Mouse (Mus musculus): ENCODE measurements around the gene Kcng3. TPM values are rescaled to one million over a fixed set of nuclear protein-coding genes. Genes with fewer than 3 reads are reported as not detected.
A peak's percentile ranks its signal among the peaks of the same experiment; 100 is the strongest.

The Kcng3 gene
- polyA plus RNA-seq, 1 experiment from 2014 or later, result not detected

DNA sequence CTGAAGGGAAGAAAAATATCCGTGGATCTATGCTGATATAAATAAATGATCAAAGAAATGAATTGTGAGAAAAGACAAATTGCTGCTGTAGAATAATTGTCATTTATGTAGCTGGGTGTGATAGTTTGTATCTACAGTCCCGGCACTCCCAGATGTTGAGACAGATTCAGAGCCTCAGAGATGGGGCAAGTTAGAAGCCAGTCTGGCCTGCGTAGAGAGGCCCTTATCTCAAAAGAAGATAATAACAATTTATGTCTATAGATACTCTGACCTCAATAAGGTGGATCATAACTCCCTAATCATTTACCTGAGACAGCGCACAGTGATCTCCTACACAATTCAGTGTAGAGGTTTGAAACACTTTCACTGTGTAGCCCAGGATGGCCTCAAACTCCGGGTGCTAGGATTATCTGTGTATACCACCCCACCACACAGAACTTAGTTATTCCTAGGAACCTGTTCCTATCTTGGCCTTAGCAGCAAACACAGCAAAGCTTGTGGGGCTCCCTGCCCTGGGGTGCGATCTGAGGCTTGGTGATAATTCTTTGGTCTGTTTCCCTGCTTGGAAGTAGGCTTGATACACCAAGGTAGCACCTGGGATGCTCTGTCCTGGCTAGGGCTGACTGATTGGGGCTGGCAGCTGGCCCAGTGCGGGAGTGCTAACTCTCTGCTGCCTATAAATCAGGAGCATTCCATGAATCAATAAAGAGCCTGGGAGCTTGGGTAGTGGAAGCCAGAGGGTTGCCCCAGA is 19.4 kb upstream of the Kcng3 start:
- no peak overlapping the region for H3K27ac ChIP-seq
- H3K4me2 ChIP-seq (replicated peaks), result no peak overlapping the region
- H3K9me3 ChIP-seq, result no peaks in the 10 kb centered on the region
- no peaks in the 10 kb centered on the region for H3K4me1 ChIP-seq
- H3K27me3 ChIP-seq, result no peaks in the 10 kb centered on the region
- H3K9ac ChIP-seq, result no peak overlapping the region
- no peaks in the 10 kb centered on the region for H3K36me3 ChIP-seq
- ATAC-seq (ENCODE audit: insufficient number of reproducible peaks, insufficient read depth, low FRiP score, low TSS enrichment), result no peak
- 84% methylated on average over 7 of the region's 7 CpGs for WGBS
- H3K4me3 ChIP-seq, result no peak overlapping the region

DNA sequence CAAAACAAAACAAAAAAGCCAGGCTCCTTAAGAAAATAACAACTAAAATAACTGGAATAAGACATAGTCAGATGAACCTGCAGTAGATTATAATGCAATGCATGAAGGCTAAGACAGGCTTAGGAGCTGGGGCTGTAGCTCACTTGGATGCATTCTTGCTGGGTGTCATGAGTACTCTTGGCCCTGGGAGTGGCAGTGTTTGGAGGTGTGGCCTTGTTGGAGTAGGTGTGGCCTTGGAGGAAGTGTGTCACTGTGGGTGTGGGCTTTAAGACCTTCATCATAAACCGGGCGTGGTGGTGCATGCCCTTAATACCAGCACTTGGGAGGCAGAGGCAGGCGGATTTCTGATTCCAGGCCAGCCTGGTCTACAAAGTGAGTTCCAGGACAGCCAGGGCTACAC is 18.3 kb upstream of the Kcng3 start:
- Histone ChIP-seq H3K4me2 (replicated peaks) (no peak overlapping the region), H3K27ac (no peak overlapping the region), H3K27me3 (no peaks in the 10 kb centered on the region), H3K36me3 (no peaks in the 10 kb centered on the region), H3K9me3 (no peaks in the 10 kb centered on the region), H3K4me3 (no peak overlapping the region), H3K4me1 (no peaks in the 10 kb centered on the region), H3K9ac (no peak overlapping the region)
- ATAC-seq (ENCODE audit: insufficient number of reproducible peaks, insufficient read depth, low FRiP score, low TSS enrichment), result no peak
- WGBS, result 93% methylated on average over 3 of the region's 3 CpGs

DNA sequence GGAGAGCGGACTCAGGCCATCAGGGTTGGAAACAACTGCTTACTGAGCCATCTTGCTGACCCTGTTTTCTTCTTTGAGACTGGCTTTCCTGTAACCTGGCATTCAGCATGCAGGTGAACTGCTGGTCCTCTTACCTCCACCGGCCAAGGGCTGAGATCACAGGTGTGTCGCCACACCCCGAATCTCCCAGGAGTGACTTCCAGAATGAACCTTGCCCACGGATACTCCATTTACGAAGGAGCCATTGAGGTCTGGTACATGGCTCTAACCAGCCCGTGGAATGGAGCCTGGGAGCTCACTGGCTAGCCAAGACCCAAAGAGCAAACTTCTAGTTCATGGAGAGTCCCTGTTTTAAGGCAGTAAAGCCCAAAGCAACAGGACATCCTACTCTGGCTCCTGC is 15.7 kb upstream of the Kcng3 start:
- no peak overlapping the region for H3K4me3 ChIP-seq
- H3K9ac ChIP-seq, result no peak overlapping the region
- no peak overlapping the region for H3K27ac ChIP-seq
- WGBS, result 92% methylated on average over 7 of the region's 7 CpGs
- H3K4me1 ChIP-seq, result no peaks in the 10 kb centered on the region
- no peaks in the 10 kb centered on the region for H3K36me3 ChIP-seq
- ATAC-seq (ENCODE audit: insufficient number of reproducible peaks, insufficient read depth, low FRiP score, low TSS enrichment), result no peak
- H3K9me3 ChIP-seq, result no peaks in the 10 kb centered on the region
- no peaks in the 10 kb centered on the region for H3K27me3 ChIP-seq
- no peak overlapping the region for H3K4me2 ChIP-seq (replicated peaks)

DNA sequence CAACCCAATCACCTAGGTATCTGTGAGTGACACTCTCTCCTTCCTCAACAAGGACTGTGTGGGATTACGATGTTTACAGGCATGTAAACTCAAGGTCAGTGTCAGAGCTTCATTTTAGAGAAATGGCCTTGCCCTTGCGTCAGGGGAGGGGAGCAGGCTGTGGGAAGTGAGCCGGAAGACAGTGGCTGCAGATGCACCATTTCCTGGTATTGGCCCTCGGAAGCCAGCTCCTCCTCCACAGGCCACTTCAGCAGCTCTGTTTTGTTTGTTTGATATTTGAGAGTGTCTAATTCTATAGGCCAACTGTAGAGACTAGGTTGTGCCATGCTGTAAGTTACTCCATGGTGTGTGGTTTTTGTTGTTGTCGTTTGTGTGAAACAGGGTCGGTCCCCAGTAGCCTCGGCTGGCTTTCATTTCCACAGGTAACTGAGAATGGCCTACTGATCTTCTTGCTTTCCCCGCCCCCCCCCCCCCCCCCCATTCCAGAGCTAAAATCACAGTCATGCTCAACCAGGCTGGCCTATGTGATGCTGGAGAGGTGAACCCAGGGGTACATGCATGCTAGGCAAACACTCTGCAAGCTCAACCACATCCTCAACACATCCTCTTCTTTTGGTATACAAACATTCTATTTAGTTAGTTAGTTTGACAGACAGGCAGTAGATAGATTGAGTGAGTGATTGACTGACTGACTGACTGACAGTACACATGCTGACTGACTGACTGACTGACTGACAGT is 14.9 kb upstream of the Kcng3 start:
- Histone ChIP-seq H3K4me3 (no peak overlapping the region), H3K36me3 (no peaks in the 10 kb centered on the region), H3K9ac (no peak overlapping the region), H3K27ac (no peak overlapping the region), H3K27me3 (no peaks in the 10 kb centered on the region), H3K4me1 (no peaks in the 10 kb centered on the region), H3K9me3 (no peaks in the 10 kb centered on the region), H3K4me2 (replicated peaks) (no peak overlapping the region)
- no peak for ATAC-seq (ENCODE audit: insufficient number of reproducible peaks, insufficient read depth, low FRiP score, low TSS enrichment)
- 78% methylated on average over 8 of the region's 8 CpGs for WGBS

DNA sequence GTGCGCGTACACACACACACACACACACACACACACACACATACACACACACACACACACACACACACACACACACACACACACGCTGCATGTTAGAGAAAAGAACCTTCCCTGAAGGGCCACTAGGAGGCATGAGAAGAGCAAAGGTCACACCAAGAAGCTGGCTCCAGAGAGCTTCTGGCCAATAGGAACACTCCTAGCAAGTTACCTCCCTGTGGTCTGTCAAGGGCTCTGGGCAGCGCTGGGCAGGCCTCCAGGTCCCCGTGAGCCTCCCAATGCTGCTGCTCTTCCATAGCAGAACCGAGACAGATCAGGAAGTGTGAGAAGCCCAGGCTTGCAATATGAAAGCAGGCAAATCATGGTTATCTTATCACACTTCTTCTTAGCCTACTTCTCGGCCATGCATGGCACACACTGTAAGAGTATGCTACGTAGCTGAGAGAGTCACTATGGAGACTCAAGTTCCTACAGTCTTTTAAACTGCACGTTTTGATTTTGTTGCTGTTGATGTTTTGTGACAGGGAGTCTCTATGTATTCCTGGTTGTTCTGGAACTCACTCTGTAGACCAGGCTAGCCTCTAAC is 13.6 kb upstream of the Kcng3 start:
- H3K27ac ChIP-seq, result no peak overlapping the region
- no peaks in the 10 kb centered on the region for H3K27me3 ChIP-seq
- H3K9ac ChIP-seq, result no peak overlapping the region
- no peaks in the 10 kb centered on the region for H3K9me3 ChIP-seq
- H3K4me2 ChIP-seq (replicated peaks), result no peak overlapping the region
- H3K4me3 ChIP-seq, result no peak overlapping the region
- H3K36me3 ChIP-seq, result no peaks in the 10 kb centered on the region
- no peak for ATAC-seq (ENCODE audit: insufficient number of reproducible peaks, insufficient read depth, low FRiP score, low TSS enrichment)
- no peaks in the 10 kb centered on the region for H3K4me1 ChIP-seq
- WGBS, result 63% methylated on average over 9 of the region's 9 CpGs

DNA sequence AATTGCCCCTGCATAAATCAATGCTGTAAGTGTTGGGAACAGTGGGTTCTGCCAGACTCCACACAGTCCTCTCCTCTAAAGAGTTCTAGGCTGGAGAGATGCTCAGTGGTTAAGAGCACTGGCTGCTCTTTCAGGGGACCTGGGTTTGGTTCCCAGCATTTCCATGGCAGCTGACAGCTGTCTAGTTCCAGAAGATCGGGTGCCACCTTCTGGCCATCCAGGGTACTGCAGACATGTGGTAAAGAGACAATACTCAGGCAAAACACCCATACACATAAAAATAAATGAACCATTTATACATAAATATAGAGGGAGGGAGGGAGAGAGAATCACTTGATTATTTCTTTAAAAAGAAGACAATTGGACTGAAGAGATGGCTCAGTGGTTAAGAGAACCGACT is 5.7 kb upstream of the Kcng3 start:
- Histone ChIP-seq H3K4me1 (peaks cover 7% of the 10 kb centered on the region), H3K4me2 (replicated peaks) (no peak overlapping the region), H3K4me3 (no peak overlapping the region), H3K36me3 (no peaks in the 10 kb centered on the region), H3K9ac (no peak overlapping the region), H3K27ac (no peak overlapping the region), H3K9me3 (no peaks in the 10 kb centered on the region), H3K27me3 (peaks cover 4% of the 10 kb centered on the region)
- WGBS, result 80% methylated on average over 2 of the region's 2 CpGs
- ATAC-seq (ENCODE audit: insufficient number of reproducible peaks, insufficient read depth, low FRiP score, low TSS enrichment), result no peak

DNA sequence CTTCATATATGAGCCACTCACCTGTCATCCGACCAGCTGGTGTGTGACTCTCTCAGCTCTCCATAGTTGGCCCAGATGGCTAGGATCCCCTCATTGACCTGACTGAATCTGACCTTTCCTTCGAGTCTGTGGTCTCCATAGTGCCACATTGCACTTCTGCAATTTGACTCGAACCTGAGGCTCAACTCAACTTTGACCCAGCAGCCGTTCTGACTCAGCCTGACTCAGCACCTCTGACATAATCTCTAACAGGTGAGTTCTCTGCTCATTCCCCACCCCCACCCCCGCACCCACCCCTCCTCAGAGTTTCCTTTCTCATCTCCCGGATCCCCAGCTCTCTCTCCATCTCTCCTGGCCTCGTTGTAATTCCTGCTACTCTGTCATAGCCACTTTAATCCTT is 4.7 kb upstream of the Kcng3 start:
- Histone ChIP-seq H3K36me3 (no peaks in the 10 kb centered on the region), H3K9ac (no peak overlapping the region), H3K4me3 (no peak overlapping the region), H3K27ac (no peak overlapping the region), H3K27me3 (peaks cover 13% of the 10 kb centered on the region), H3K9me3 (no peaks in the 10 kb centered on the region), H3K4me2 (replicated peaks) (no peak overlapping the region), H3K4me1 (peaks cover 11% of the 10 kb centered on the region)
- 67% methylated on average over 7 of the region's 7 CpGs for WGBS
- no peak for ATAC-seq (ENCODE audit: insufficient number of reproducible peaks, insufficient read depth, low FRiP score, low TSS enrichment)

DNA sequence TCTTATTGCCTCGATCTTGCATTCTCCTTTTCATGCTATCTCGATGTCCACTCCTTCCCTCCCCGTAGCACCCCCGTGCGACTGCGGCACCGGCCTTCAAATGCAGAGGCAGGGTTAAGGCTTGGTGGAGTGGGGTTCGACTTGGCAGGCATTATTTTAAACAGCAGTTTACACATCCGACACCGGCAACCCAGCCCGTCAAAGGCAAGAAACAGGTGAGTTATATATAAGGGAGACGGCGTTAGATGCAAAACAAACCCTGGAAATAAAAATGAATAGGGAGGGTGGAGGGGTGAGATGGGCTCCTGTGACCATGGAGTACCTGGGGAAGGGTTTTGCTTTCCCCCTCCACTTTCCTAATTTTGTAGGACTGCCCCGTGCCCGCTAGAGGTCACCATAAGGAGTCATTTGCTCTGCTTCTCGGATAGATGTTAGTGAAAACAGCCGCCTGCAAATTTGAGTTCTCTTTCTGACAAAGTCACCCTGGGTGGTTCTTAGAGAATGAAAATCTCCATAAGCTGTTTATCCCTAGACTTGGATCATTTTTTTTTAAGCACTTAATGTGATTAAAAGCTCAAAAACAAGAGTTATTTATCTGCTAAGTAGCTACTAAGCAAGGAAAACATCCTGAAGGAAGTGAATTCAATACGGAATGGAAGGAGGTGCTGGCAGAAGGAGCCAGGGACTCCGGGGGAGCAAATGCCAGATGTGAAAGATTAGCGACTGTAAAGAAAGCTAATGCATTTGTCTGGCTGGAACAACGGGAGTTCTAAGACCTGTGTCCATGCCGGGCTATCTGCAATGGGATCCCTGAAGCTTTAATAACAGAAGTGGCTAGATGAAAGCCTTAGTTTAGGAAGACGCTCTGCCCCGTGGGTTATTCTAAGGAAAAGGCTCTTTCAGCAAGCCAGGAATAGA is 1.2 kb upstream of the Kcng3 start:
- WGBS, result under 1% methylated on average over 24 of the region's 24 CpGs
- peak overlapping the region; percentile 61 for H3K4me3 ChIP-seq
- no peaks in the 10 kb centered on the region for H3K9me3 ChIP-seq
- peaks cover 16% of the 10 kb centered on the region for H3K4me1 ChIP-seq
- no peak overlapping the region for H3K27ac ChIP-seq
- peaks cover 48% of the 10 kb centered on the region for H3K27me3 ChIP-seq
- peak overlapping the region; percentile 94 for H3K4me2 ChIP-seq (replicated peaks)
- no peaks in the 10 kb centered on the region for H3K36me3 ChIP-seq
- no peak overlapping the region for H3K9ac ChIP-seq
- no peak for ATAC-seq (ENCODE audit: insufficient number of reproducible peaks, insufficient read depth, low FRiP score, low TSS enrichment)

DNA sequence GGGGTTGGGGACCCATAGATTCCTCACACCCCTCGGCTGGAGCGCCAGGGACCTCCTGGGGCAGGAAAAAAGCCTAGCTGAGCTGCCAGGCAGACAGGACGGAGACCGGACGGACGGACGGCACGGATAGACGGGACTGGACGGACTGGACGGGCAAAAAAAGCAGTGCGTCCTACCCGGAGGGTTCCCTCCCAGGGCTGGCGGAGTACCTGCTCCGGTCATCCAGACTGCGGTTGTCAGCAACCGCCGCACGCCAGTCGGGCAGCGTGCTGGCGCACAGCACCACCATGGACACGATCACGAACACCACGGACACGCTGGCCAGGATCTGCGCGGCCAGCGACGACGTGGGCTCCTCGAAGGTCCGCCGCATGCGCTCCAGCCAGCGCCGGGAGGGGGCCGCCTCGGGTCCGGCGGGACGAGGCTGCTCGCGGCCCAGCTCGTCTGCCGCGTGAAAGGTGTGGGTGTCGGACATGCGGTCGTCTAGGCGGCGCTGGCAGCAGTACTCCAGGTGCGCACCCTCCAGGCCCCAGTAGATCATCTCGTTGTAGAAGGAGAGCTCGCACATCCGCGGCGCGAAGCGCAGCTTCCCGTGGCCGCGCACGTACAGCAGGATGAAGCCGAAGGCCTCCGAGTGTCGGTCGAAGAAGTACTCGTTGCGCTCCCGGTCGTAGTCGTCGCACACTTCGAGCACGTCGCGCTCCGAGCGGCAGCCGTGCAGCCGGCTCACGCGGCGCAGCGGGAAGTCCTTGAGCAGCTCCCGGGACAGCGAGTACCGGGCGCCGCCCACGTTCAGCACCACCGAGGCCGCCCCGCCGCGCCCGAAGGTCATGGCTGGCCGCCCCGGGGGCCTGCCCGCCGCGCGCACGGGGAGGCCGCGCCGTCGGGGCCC is 662 bp downstream of the Kcng3 start:
- Histone ChIP-seq H3K4me2 (replicated peaks) (peak overlapping the region; percentile 94), H3K4me3 (peak overlapping the region; percentile 61), H3K36me3 (no peaks in the 10 kb centered on the region), H3K27me3 (peaks cover 57% of the 10 kb centered on the region), H3K4me1 (peaks cover 16% of the 10 kb centered on the region), H3K9ac (peak overlapping the region; percentile 59), H3K9me3 (no peaks in the 10 kb centered on the region), H3K27ac (no peak overlapping the region)
- ATAC-seq (ENCODE audit: insufficient number of reproducible peaks, insufficient read depth, low FRiP score, low TSS enrichment), result 0 out of 2 replicates have a peak, but pooled peaks have one; percentile 9
- 3% methylated on average over 109 of the region's 109 CpGs for WGBS

DNA sequence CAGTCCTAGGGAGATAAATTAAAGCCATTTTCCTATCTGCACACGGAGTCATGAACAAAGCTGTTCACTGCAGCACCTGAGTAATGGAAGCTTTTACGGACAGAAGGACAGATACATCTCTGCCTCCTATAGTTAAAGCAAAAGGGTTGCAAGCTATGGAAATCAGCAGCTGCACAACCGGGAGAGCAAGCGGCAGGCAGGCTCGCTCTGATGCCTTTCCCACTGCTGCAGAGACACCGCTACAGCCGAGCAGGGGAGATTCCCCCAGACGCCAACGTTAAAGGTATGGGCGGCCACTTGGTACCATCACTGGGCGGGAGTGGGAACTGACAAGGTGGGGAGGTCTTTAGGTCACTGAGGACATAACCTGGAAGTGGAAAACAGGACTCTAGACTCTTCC is 17.8 kb downstream of the Kcng3 start:
- Histone ChIP-seq H3K4me2 (replicated peaks) (no peak overlapping the region), H3K27ac (no peak overlapping the region), H3K36me3 (no peaks in the 10 kb centered on the region), H3K4me3 (no peak overlapping the region), H3K9me3 (no peaks in the 10 kb centered on the region), H3K4me1 (no peaks in the 10 kb centered on the region), H3K27me3 (no peaks in the 10 kb centered on the region), H3K9ac (no peak overlapping the region)
- ATAC-seq (ENCODE audit: insufficient number of reproducible peaks, insufficient read depth, low FRiP score, low TSS enrichment), result no peak
- 41% methylated on average over 11 of the region's 11 CpGs for WGBS

DNA sequence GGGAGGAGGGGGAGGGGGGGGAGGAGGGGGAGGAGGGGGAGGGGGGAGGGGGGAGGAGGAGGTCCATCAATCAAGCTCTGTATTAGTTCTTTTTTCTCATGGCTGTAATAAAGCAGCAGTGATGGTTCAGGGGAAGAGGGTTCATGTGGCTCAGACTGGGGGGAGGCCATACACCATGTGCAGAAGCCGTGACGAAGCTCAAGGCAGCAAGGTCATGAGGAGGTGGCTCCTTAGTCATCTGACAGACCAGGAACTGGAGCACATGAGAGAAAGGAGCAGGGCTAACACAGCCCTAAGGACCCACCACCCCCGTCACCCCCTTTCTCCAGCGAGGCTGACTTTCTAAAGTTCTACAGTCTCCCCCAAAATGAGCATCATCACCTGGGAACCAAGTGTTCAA is 22.2 kb downstream of the Kcng3 start:
- Histone ChIP-seq H3K36me3 (no peaks in the 10 kb centered on the region), H3K4me3 (no peak overlapping the region), H3K27ac (no peak overlapping the region), H3K4me1 (no peaks in the 10 kb centered on the region), H3K27me3 (no peaks in the 10 kb centered on the region), H3K9ac (no peak overlapping the region), H3K9me3 (no peaks in the 10 kb centered on the region), H3K4me2 (replicated peaks) (no peak overlapping the region)
- WGBS, result 72% methylated on average over 4 of the region's 4 CpGs
- ATAC-seq (ENCODE audit: insufficient number of reproducible peaks, insufficient read depth, low FRiP score, low TSS enrichment), result no peak

Data from embryonic facial prominence, embryonic 12.5 days (tissue).